Mouse (Mus musculus) forelimb bud, embryonic 11.5 days (tissue): ENCODE data around the gene Srgap3.

Experiments
- DNase-seq: peaks from one replicate; pipeline ENCODE4 v3.0.0-alpha.2; 2012; ENCODE audit warnings: low read depth, low spot score

Srgap3 gene

GRCm38 (mm10) chr6:112912552-112912951, 34.5 kb downstream of the Srgap3 start:
- DNase-seq, result no peak

GRCm38 (mm10) chr6:112909711-112910110, 37.4 kb downstream of the Srgap3 start:
- no peak for DNase-seq

- no peak for DNase-seq
Measured at GRCm38 (mm10) chr6:112907887-112908584, 39.0 kb downstream of the Srgap3 start.

GRCm38 (mm10) chr6:112903796-112904195, 43.3 kb downstream of the Srgap3 start:
- no peak for DNase-seq

GRCm38 (mm10) chr6:112903226-112903625, 43.8 kb downstream of the Srgap3 start:
- no peak for DNase-seq

GRCm38 (mm10) chr6:112902791-112903190, 44.3 kb downstream of the Srgap3 start:
- no peak for DNase-seq

GRCm38 (mm10) chr6:112900306-112900705, 46.8 kb downstream of the Srgap3 start:
- DNase-seq, result no peak

GRCm38 (mm10) chr6:112899711-112900110, 47.4 kb downstream of the Srgap3 start:
- DNase-seq, result no peak

GRCm38 (mm10) chr6:112899276-112899675, 47.8 kb downstream of the Srgap3 start:
- no peak for DNase-seq

- no peak for DNase-seq
Measured at GRCm38 (mm10) chr6:112898435-112898834, 48.6 kb downstream of the Srgap3 start.

GRCm38 (mm10) chr6:112896372-112896771, 50.7 kb downstream of the Srgap3 start:
- DNase-seq, result no peak

GRCm38 (mm10) chr6:112890331-112890751, 56.7 kb downstream of the Srgap3 start:
- DNase-seq, result no peak

GRCm38 (mm10) chr6:112883588-112884135, 63.4 kb downstream of the Srgap3 start:
- DNase-seq, result no peak

GRCm38 (mm10) chr6:112880048-112880534, 67.0 kb downstream of the Srgap3 start:
- DNase-seq, result peak; percentile 69

- no peak for DNase-seq
Measured at GRCm38 (mm10) chr6:112879154-112879553, 67.9 kb downstream of the Srgap3 start.

GRCm38 (mm10) chr6:112873089-112873835, 73.8 kb downstream of the Srgap3 start:
- DNase-seq, result no peak

- no peak for DNase-seq
Measured at GRCm38 (mm10) chr6:112871241-112871780, 75.8 kb downstream of the Srgap3 start.

GRCm38 (mm10) chr6:112868197-112868957, 78.7 kb downstream of the Srgap3 start:
- DNase-seq, result no peak

- no peak for DNase-seq
Measured at GRCm38 (mm10) chr6:112866096-112866495, 81.0 kb downstream of the Srgap3 start.

GRCm38 (mm10) chr6:112865021-112865531, 82.0 kb downstream of the Srgap3 start:
- no peak for DNase-seq

- no peak for DNase-seq
Measured at GRCm38 (mm10) chr6:112862465-112862864, 84.6 kb downstream of the Srgap3 start.
